Mouse (Mus musculus): ENCODE measurements around the gene Ak7.

Ak7 gene

DNA sequence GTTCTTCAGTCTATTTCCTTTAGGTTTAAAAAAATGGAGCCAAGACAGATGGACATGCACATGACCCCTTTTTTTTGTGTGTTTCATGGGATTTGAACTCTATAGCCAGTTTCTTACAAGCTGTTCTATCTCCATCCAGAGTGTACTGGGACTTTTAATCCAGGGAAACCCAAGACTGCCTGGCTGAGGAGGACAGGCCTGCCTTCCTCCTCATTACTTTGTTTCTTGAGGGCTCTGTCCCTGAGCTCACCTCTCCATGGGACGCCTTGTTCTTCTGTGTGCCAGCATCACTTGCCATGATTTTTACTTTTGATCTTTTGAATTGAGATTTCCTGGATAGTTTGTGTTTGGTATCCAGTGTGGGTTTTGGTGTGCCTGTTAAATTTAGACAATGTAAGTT is 80.3 kb downstream of the Ak7 start:
- in situ Hi-C loops (cut with MboI), result loop anchor here (10.0 kb wide), 1 partner anchor 101 kb away; the partner anchor contains the start of genes Atg2b and Gskip

DNA sequence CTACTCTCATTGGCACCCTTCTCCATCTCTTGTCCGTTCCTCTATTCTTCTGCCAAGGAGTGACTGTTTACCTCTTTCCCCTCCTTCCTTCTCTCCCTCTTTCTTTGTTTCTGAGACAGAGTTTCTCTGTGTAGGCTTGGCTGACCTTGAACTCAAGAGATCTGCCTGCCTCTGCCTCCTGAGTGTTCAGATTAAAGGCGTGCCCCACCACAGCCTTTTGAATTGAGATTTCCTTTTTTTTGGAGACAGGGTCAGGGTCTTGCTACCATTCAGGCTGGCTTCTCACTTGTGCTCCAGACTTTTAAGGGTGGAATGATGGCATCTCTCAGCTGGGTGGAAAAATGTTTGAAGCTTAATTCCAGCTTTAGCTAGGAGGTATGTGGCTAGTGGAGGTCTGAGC is 81.8 kb downstream of the Ak7 start:
- in situ Hi-C loops (cut with MboI), result loop anchor here (10.0 kb wide), 1 partner anchor 103 kb away; the partner anchor contains the start of genes Atg2b and Gskip

DNA sequence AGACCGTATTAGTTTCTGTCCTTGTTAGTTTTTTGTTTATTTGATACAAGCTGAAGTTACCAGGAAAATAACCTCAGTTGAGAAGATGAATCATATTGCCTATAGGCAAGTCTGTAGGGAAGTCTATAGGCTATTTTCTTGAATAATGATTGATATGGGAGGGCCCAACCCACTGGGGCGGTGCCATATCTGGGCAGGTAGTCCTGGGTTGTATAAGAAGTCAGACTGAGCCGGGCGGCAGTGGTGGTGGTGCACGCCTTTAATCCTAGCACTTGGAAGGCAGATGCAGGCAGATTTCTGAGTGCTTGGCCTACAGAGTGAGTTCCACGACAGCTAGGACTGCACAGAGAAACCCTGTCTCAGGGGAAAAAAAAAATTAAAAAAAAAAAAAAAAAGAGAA is 84.1 kb downstream of the Ak7 start:
- in situ Hi-C loops (cut with MboI), result loop anchor here (10.0 kb wide), 1 partner anchor 105 kb away; the partner anchor contains the start of genes Atg2b and Gskip

DNA sequence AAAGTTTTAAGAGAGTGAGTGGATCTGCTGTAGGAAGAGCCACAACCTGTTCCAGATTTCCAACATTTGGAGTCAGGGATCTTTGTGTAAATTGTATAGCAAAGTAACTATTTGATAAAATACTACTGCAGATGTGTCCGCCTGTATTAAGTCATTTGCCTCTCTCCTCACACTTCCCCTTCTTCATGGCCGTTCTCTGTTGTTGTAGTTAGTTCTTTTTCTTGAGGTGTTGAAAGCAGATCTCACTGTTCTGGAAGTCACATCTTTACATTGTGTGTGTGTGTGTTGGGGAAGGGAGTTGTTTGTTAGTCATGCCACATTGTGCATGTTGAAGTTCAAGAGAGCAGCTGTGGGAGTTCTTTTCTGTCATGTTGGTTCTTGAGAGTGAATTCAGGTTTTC is 89.1 kb downstream of the Ak7 start:
- in situ Hi-C loops (cut with MboI), result no loop called here

DNA sequence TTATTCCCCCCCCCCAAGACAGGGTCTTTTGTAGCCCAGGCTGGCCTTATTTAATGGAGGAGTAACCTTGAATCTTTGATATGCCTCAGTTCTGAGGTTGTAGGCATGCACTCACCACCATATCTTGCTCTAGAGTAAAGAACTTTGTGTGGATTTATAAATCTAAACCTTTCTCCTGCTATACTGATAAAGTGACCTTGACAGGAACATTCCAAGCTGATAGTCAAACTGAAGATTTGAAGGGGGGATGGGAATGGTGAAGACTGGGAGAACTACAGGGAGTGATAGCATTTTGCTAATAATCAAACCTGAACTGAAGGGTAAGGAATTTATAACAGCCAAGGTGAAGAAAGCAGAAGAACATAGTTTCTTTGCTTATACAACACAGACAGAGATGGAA is 92.2 kb downstream of the Ak7 start:
- in situ Hi-C loops (cut with MboI), result no loop called here

DNA sequence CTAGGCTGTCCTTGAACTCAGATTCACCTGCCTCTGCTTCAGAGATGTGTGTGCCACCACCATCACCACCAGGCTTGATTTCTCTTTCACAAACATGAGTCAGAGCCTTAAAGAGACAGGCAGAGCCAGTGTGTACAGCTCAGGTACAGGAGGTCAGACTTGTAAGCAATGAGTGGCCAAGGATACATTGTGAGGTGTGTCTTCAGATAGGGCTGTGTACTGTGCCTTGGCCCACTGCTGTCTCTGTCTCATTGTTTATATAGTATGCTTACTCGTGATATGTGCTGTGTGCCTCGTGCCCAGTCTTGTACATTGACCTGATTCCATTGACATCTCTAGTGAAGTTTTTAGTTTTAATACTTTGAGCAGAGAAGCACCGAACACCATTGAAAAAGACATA is 100.0 kb downstream of the Ak7 start:
- in situ Hi-C loops (cut with MboI), result no loop called here

DNA sequence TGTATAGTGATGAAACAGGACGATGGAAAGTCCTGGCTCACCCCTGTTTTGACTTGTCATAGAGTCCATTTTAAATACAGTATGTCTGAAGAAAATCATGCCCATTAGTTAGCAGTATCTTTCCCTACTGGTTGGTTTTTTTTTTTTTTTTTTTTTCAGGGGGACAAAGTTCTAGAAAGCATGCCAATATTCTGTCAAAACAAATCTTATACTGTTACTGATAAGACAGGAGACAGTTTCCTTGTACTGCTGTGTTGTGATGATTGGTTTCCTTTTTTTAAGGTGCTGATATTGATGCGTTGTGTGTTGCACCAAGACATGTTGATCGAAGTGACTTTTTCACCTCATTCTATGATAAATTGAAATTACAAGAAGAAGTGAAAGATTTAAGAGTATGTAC is 100.4 kb downstream of the Ak7 start:
- in situ Hi-C loops (cut with MboI), result no loop called here

DNA sequence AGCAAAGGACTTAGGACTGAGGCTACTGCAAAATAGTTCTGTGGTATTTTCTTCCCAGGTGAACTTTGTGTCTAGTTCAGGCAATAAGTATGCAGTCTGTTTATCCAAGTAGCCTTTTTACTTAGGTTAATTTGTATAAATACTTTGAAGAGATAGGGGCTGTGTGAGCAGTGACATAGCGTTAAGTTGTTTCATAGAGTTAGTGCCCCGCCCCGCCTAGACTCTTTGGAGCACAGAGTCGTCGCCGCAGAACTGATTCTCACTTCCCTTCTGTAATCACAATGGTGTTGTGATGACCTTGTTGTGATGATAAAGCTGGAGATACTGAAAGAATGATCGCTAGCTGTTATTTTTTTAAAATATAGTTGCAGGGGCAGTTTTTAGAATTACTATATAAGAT is 101.6 kb downstream of the Ak7 start:
- in situ Hi-C loops (cut with MboI), result no loop called here

DNA sequence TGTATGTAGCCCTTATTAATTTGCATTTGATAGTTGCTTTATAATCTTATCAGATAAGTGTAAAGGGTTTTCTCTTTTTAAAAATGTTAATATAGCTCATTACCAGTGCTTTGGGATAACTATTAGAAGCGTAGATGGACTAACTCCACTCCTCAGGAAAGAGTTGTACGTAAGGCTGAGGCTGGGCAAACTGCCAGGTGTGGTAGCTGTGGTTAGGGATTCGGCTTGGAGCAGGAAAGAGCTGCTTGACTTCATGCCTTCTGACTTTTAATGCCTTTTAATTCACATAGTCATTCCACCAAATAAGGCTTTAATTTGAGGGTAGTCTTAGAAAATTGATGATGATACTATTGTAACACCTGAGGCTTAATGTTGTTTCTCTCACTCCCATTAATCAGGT is 103.2 kb downstream of the Ak7 start:
- in situ Hi-C loops (cut with MboI), result no loop called here

DNA sequence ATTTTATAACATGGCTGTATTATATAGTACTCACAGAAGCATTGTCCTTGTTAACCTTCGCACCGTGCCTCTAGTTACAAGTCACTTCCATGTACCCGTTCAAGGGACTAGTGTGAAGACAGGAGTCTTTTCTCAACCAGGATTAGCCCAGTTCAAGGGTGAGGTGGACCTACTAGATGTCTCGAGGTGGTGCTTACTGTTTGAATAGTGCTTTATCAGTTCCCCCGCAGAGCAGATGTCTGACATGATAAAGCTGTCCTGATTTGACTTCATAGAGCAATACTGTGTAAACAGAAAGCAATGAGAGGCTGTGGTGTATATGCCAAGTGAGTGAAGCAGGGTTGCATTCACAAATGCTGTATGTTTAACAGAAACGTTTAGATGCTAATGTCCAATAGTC is 104.8 kb downstream of the Ak7 start:
- in situ Hi-C loops (cut with MboI), result no loop called here

DNA sequence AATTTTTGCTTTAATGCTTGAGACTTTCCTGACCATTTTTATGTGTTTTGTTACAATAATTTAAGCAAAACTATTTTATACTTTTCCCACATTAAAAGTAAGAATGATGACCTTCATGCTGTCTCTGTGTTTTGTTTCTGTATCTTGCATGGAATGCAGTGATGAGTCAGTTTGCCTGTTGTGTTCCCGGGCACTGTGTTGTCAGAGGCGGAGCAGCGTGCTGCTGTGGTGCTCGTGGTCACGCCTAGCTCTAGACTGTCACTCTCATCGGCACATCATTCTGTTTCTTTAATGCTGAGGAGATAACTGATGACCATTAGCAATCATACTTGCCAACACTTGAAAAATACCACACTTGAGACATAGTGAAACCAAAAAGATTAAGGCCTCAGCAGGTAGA is 108.2 kb downstream of the Ak7 start:
- in situ Hi-C loops (cut with MboI), result no loop called here

DNA sequence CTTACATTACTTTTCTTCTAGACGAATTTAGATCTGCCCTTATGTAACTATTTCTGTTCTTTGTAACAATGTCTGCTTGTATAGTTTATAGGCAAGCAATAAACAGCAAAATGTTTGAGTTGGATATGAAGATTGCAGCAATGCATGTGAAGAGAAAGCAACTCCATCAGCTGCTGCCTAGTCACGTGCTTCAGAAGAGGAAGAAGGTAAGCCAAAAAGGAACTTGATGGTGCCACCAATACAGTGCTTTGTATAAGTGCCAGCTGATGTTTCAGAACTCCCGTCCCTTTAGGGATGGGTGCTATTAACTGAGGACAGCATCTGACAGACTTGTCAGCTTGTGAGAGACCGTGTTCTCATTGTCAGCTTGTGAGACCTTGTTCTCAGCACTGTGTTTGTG is 117.7 kb downstream of the Ak7 start:
- in situ Hi-C loops (cut with MboI), result no loop called here

DNA sequence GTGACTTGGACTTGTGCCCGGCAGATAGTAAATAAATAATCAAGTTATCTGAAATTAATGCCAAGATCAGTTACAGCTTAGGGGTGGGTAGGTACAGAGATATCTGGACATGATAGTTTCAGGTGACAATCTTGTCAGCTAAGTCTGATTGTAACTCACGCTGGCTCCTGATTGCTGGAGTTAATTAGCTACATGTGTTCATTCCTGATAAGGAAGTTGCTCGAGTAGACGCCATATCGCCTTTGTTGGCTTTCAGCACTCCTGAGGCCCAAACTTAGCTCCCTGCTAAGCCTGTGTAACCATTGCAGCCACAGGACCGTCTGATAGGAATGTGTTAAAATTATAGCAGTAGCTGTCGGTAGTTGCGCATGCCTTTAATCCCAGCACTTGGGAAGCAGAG is 119.0 kb downstream of the Ak7 start:
- in situ Hi-C loops (cut with MboI), result no loop called here

DNA sequence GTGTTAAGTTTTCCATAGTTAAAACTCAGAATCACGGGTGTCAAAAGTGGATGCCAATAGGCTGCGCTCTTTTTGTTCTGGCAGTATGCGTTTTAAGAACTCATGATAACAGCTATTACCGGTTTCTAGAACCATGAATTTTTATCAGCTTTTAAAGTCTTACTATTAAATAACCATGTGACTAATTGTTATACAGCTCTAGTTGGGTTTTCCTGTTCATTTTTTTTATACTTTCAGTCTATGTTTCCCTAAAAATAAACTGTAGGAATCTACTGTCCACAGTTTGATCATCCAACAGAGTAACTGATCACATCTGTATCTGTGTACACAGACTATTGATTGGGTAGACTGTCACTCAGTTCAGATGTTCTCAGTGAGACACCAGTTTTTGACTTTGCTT is 119.5 kb downstream of the Ak7 start:
- in situ Hi-C loops (cut with MboI), result no loop called here
